Mouse (Mus musculus): ENCODE measurements around the gene Cwc27. TPM values are rescaled to one million over a fixed set of nuclear protein-coding genes. Genes with fewer than 3 reads are reported as not detected.

Gene Cwc27
- total and polyA plus RNA-seq, 2 experiments from 2014 or later = 14.8 to 26.7 TPM

DNA sequence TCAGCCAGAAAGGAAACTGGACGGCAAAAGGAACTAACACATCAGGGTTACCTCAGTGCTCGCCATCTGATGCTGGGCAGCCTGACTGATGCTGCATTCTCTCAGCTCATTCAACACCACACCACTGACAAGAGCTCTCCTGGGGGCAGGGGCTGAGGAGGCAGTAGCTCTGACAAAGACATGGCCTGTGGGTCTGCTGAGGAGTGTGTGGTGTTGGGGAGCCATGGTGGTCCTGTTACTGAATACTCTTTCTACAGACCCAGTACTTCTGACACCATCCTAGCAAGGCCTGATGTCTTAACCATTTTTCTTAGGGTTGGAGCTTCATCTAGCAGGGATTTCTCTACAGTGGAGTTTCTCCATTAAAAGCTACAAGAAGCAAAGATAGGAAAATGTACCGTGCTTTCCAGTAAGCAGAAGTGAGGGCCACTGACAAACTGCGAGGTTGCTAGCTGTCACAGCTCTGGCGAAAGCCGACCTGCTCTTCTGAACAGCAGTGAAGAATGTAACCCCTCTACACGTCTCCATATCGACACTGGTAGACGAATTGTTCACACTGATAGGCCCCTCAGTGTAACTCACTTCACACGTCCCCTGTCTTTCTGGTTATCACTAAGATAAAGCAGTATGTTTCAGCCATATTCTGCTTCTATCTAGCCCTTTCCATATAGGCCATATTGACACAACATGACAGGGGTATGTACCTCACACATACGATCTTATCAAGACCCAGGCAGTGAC, 189.6 kb downstream of the Cwc27 start:
- Histone ChIP-seq H3K36me3 (ENCODE audit: insufficient read depth) (0 out of 2 replicates have a peak, but pooled peaks cover 3% of the 10 kb centered on the region), H3K9me3 (ENCODE audit: low read length) (no peaks in the 10 kb centered on the region), H3K4me1 (ENCODE audit: insufficient read depth) (no peaks in the 10 kb centered on the region), H3K9ac (no peak overlapping the region), H3K27me3 (ENCODE audit: insufficient read depth, low read length) (no peaks in the 10 kb centered on the region), H3K4me2 (ENCODE audit: low read depth) (no peak overlapping the region), H3K4me3 (ENCODE audit: low read depth, low read length) (no peak overlapping the region), H3K27ac (ENCODE audit: low read depth, low read length) (no peak overlapping the region)
- TF ChIP-seq CTCF (IDR thresholded peaks at IDR 0.05; ENCODE audit: low read depth) = no peak
- 76% methylated on average over 11 of the region's 11 CpGs for WGBS
- DNase-seq (no peak), ATAC-seq (no peak)

GRCm38 (mm10) chr13:104623130-104623891, 193.6 kb downstream of the Cwc27 start:
- Histone ChIP-seq H3K4me1 (ENCODE audit: insufficient read depth) (no peaks in the 10 kb centered on the region), H3K36me3 (ENCODE audit: insufficient read depth) (no peaks in the 10 kb centered on the region), H3K27ac (ENCODE audit: low read depth, low read length) (no peak overlapping the region), H3K9ac (no peak overlapping the region), H3K4me3 (ENCODE audit: low read depth, low read length) (no peak overlapping the region), H3K27me3 (ENCODE audit: insufficient read depth, low read length) (no peaks in the 10 kb centered on the region), H3K4me2 (ENCODE audit: low read depth) (no peak overlapping the region), H3K9me3 (ENCODE audit: low read length) (no peaks in the 10 kb centered on the region)
- TF ChIP-seq CTCF (IDR thresholded peaks at IDR 0.05; ENCODE audit: low read depth) = no peak
- 77% methylated on average over 12 of the region's 12 CpGs for WGBS
- DNase-seq (no peak), ATAC-seq (peak; percentile 14; the same call in 1 of the 2 replicates)

GRCm38 (mm10) chr13:104622102-104622743, 194.7 kb downstream of the Cwc27 start:
- no peak for DNase-seq
- no peaks in the 10 kb centered on the region for H3K36me3 ChIP-seq (ENCODE audit: insufficient read depth)

DNA sequence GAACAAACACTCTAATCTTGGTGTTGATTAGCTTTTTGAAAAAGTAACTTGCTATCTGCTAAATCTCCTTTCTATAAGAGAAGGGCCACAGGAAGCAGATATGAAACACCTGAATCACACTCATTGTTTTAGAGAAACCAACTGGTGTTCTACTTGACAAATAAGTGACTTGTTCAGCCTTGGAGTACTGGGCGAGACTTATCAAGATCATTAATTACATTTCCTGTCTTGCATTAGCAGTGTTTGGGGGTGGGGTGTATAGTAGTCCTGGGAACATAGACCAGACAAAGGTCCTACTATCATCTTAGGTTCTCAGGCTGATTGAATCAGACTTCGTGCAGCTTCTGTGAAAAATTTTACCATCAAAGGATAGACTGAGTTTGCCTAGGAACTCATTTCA, 196.5 kb downstream of the Cwc27 start:
- H3K9me3 ChIP-seq (ENCODE audit: low read length) = no peaks in the 10 kb centered on the region
- no peaks in the 10 kb centered on the region for H3K27me3 ChIP-seq (ENCODE audit: insufficient read depth, low read length)
- ATAC-seq = no peak
- H3K36me3 ChIP-seq (ENCODE audit: insufficient read depth) = no peaks in the 10 kb centered on the region
- H3K4me3 ChIP-seq (ENCODE audit: low read depth, low read length) = no peak overlapping the region
- TF ChIP-seq CTCF (IDR thresholded peaks at IDR 0.05; ENCODE audit: low read depth) = no peak
- H3K4me1 ChIP-seq (ENCODE audit: insufficient read depth) = no peaks in the 10 kb centered on the region
- H3K27ac ChIP-seq (ENCODE audit: low read depth, low read length) = no peak overlapping the region
- H3K4me2 ChIP-seq (ENCODE audit: low read depth) = no peak overlapping the region
- DNase-seq = no peak
- H3K9ac ChIP-seq = no peak overlapping the region
- 87% methylated on average over 2 of the region's 2 CpGs for WGBS

More at GRCm38 (mm10) chr13:104622102-104622743, 194.7 kb downstream of the Cwc27 start:
- no peak overlapping the region for H3K4me3 ChIP-seq (ENCODE audit: low read depth, low read length)
- H3K9me3 ChIP-seq (ENCODE audit: low read length) = no peaks in the 10 kb centered on the region
- H3K27me3 ChIP-seq (ENCODE audit: insufficient read depth, low read length) = no peaks in the 10 kb centered on the region
- ATAC-seq = no peak
- H3K27ac ChIP-seq (ENCODE audit: low read depth, low read length) = no peak overlapping the region
- 88% methylated on average over 6 of the region's 6 CpGs for whole genome bisulfite sequencing
- no peak overlapping the region for H3K4me2 ChIP-seq (ENCODE audit: low read depth)
- no peak overlapping the region for H3K9ac ChIP-seq
- TF ChIP-seq CTCF (IDR thresholded peaks at IDR 0.05; ENCODE audit: low read depth) = no peak
- H3K4me1 ChIP-seq (ENCODE audit: insufficient read depth) = no peaks in the 10 kb centered on the region

DNA sequence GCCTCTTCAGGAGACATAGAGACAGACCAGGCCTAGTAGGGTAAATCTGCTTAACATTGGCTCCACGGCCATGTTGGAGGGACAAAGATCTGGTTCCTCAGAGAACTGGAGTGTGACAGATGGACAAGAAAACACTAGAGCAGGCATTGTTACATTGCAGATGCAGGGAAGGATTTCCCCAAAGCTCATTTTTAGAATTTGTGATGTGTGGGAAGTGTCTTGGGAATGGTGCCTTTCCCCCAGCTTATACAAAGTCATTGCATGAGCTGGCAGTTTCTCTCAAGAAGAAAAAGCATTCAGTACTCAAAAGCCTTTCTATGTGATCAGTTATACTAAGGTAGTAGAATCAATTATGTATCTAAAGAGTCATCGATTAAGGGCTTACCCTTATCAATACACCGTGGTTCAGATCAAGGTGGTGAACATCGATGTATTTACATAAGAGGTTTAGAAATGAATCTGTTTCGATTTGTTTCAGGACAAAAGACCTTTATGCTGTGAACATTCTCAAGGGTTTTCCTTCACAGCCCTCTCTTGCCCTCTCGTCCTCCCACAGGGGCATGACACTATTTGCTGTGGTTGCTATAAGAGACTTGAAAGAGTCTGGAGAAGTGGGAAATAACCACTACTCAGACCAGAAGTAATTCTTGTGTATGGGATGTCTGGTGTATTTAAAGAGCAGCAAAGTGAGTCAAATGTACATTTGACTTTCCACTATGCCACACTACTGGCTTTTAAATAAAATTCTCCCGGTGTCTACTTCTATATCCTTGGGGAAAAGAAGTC, 197.2 kb downstream of the Cwc27 start:
- Histone ChIP-seq H3K27ac (ENCODE audit: low read depth, low read length) (no peak overlapping the region), H3K4me2 (ENCODE audit: low read depth) (no peak overlapping the region), H3K27me3 (ENCODE audit: insufficient read depth, low read length) (no peaks in the 10 kb centered on the region), H3K9me3 (ENCODE audit: low read length) (no peaks in the 10 kb centered on the region), H3K9ac (no peak overlapping the region), H3K36me3 (ENCODE audit: insufficient read depth) (no peaks in the 10 kb centered on the region), H3K4me1 (ENCODE audit: insufficient read depth) (no peaks in the 10 kb centered on the region), H3K4me3 (ENCODE audit: low read depth, low read length) (no peak overlapping the region)
- no peak for DNase-seq
- no peak for ATAC-seq
- WGBS = 91% methylated on average over 7 of the region's 7 CpGs
- no peak for TF ChIP-seq CTCF (IDR thresholded peaks at IDR 0.05; ENCODE audit: low read depth)

DNA sequence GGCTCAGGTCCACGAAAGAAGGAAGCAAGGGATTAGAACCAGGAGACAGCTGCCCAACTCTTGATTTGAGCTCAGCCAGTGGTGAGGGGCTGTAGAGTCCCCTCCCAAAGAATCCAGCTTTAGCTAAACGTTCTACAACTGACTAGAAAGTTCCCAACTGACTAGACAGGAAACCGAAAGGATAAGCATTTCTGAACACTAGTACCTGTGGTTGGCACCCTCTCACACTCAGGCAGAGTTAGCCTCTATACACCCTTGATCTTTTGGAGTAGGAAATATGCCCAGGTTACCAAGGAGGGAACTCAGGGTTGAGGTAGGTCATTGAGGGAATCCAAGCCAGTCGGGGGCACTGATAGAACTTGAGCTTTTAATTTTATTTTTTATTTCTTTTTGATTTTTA, 199.7 kb downstream of the Cwc27 start:
- H3K27me3 ChIP-seq (ENCODE audit: insufficient read depth, low read length) = no peaks in the 10 kb centered on the region
- ATAC-seq (no peak), DNase-seq (no peak)
- no peak overlapping the region for H3K4me2 ChIP-seq (ENCODE audit: low read depth)
- H3K4me1 ChIP-seq (ENCODE audit: insufficient read depth) = no peaks in the 10 kb centered on the region
- H3K36me3 ChIP-seq (ENCODE audit: insufficient read depth) = no peaks in the 10 kb centered on the region
- H3K4me3 ChIP-seq (ENCODE audit: low read depth, low read length) = no peak overlapping the region
- H3K9ac ChIP-seq = no peak overlapping the region
- no peaks in the 10 kb centered on the region for H3K9me3 ChIP-seq (ENCODE audit: low read length)
- H3K27ac ChIP-seq (ENCODE audit: low read depth, low read length) = no peak overlapping the region
- 89% methylated on average over 4 of the region's 4 CpGs for WGBS
- no peak for TF ChIP-seq CTCF (IDR thresholded peaks at IDR 0.05; ENCODE audit: low read depth)

All from forebrain, postnatal 0 days (tissue).